Mouse (Mus musculus) thymus, adult 2 months (tissue): ENCODE measurements around the gene G0s2.

ENCODE experiments used
- CTCF ChIP-seq: fragments of 200-500 bp; IDR thresholded peaks from 2 replicates; pipeline ENCODE4 v1.5.1; 2012; ENCODE audit warnings: mild to moderate bottlenecking, control low read depth, low read length, moderate library complexity, borderline replicate concordance; ENCODE audit not compliant: control insufficient read depth, poor library complexity, insufficient read depth; ENCODE audit errors: extremely low read depth
- POLR2A ChIP-seq: fragments of 200-500 bp; IDR thresholded peaks from 2 replicates; pipeline ENCODE4 v1.6.1; 2012; ENCODE audit warnings: mild to moderate bottlenecking, low read length, control low read depth, moderate library complexity; ENCODE audit not compliant: control insufficient read depth, poor library complexity, insufficient read depth; ENCODE audit errors: extremely low read depth

GRCm38 (mm10) chr1:193225531-193225930 is 47.5 kb downstream of the G0s2 start:
- TF ChIP-seq CTCF (no peak), POLR2A (no peak)
